Mouse (Mus musculus) heart, embryonic 12.5 days (tissue): Measurements from ENCODE around the gene Zc3h18. TPM values are rescaled to one million over a fixed set of nuclear protein-coding genes. Genes with fewer than 3 reads are reported as not detected.

Experiments
- ATAC-seq: fragments of 200-750 bp; cut with Nextera tagmentation; 2 replicates; pipeline ENCODE4 v1.8.0; 2017; ENCODE audit warnings: moderate TSS enrichment, moderate library complexity; ENCODE audit not compliant: insufficient number of reproducible peaks, low FRiP score
- H3K27ac ChIP-seq: fragments of 300-500 bp; sonication (generic); 2 replicates; pipeline ENCODE4 v1.5.1; 2016; ENCODE audit warnings: mild to moderate bottlenecking, moderate library complexity; ENCODE audit not compliant: poor library complexity, severe bottlenecking
- H3K27me3 ChIP-seq: fragments of 300-500 bp; sonication (generic); replicated peaks from 2 replicates; pipeline ENCODE4 v1.6.1; 2016; ENCODE audit warnings: mild to moderate bottlenecking, moderate library complexity
- H3K36me3 ChIP-seq: fragments of 300-500 bp; sonication (generic); 2 replicates; pipeline ENCODE4 v1.6.1; 2016; ENCODE audit warnings: mild to moderate bottlenecking, moderate library complexity
- H3K4me1 ChIP-seq: fragments of 300-500 bp; sonication (generic); replicated peaks from 2 replicates; pipeline ENCODE4 v1.6.1; 2016; ENCODE audit warnings: mild to moderate bottlenecking
- H3K4me2 ChIP-seq: fragments of 300-500 bp; sonication (generic); 2 replicates; pipeline ENCODE4 v1.6.1; 2016; ENCODE audit warnings: mild to moderate bottlenecking, moderate library complexity
- H3K4me3 ChIP-seq: fragments of 300-500 bp; sonication (generic); 2 replicates; pipeline ENCODE4 v1.5.1; 2016; ENCODE audit warnings: mild to moderate bottlenecking
- H3K9ac ChIP-seq: fragments of 300-500 bp; sonication (generic); 2 replicates; pipeline ENCODE4 v1.6.1; 2016; ENCODE audit warnings: mild to moderate bottlenecking, moderate library complexity
- H3K9me3 ChIP-seq: fragments of 300-500 bp; sonication (generic); replicated peaks from 2 replicates; pipeline ENCODE4 v1.6.1; 2016; ENCODE audit warnings: mild to moderate bottlenecking, moderate library complexity
- WGBS: fragments of 180-500 bp; shearing (Covaris S2); methylation state at CpG from one replicate; pipeline ENCODE4 v1.1.7; 2016; 5-methylcytosine and 5-hydroxymethylcytosine counted together
- polyA plus RNA-seq: library from polyadenylated mRNA; unstranded; fragments of >200 nt; fragmentation: Nextera tagmentation; extraction: Ambion mirVana; gene quantifications from 2 replicates; pipeline ENCODE4 v1.2.1, GENCODE M21; 2016

Gene Zc3h18
- 41.4 and 43.0 TPM in 2 replicates for polyA plus RNA-seq

GRCm38 (mm10) chr8:122376365-122377231 is at the start of gene Zc3h18:
Gene Zc3h18, plus strand, starts transcription at chr8:122376609.
- peak within 1 kb of the TSS; percentile 70 for H3K4me3 ChIP-seq
- ATAC-seq: peak; percentile 96
- H3K9me3 ChIP-seq: no peaks in the 10 kb centered on the region
- H3K36me3 ChIP-seq: peaks cover 19% of the 10 kb centered on the region
- H3K4me2 ChIP-seq: peak within 1 kb of the TSS; percentile 89
- peak within 1 kb of the TSS; percentile 92 for H3K9ac ChIP-seq
- 2% methylated on average over 104 of the region's 107 CpGs for WGBS
- H3K27me3 ChIP-seq: no peaks in the 10 kb centered on the region
- H3K27ac ChIP-seq: peak within 1 kb of the TSS; percentile 90
- peaks cover 25% of the 10 kb centered on the region for H3K4me1 ChIP-seq

- Histone ChIP-seq H3K4me1 (peaks cover 84% of the 10 kb centered on the region), H3K9me3 (no peaks in the 10 kb centered on the region), H3K9ac (peak overlapping the region; percentile 11; the same call in 1 of the 2 replicates), H3K4me2 (no peak overlapping the region), H3K27ac (peak overlapping the region; percentile 82), H3K4me3 (no peak overlapping the region), H3K36me3 (peaks cover 49% of the 10 kb centered on the region), H3K27me3 (no peaks in the 10 kb centered on the region)
- no peak for ATAC-seq
- WGBS: 34% methylated on average over 7 of the region's 8 CpGs
Measured at GRCm38 (mm10) chr8:122329072-122329471, 47.3 kb upstream of the Zc3h18 start.

GRCm38 (mm10) chr8:122329553-122330239 is 46.7 kb upstream of the Zc3h18 start:
- H3K9ac ChIP-seq: peak overlapping the region; percentile 53

GRCm38 (mm10) chr8:122330446-122331133 is 45.8 kb upstream of the Zc3h18 start:
- no peaks in the 10 kb centered on the region for H3K9me3 ChIP-seq
- peak overlapping the region; percentile 53 for H3K9ac ChIP-seq
- peak overlapping the region; percentile 82 for H3K27ac ChIP-seq
- ATAC-seq: peak; percentile 64
- H3K4me1 ChIP-seq: peaks cover 74% of the 10 kb centered on the region
- peaks cover 56% of the 10 kb centered on the region for H3K36me3 ChIP-seq
- H3K4me2 ChIP-seq: no peak overlapping the region
- peaks cover 8% of the 10 kb centered on the region; the same call in 1 of the 2 replicates for H3K27me3 ChIP-seq
- no peak overlapping the region for H3K4me3 ChIP-seq
- 54% methylated on average over 12 of the region's 12 CpGs for WGBS

More at GRCm38 (mm10) chr8:122329553-122330239, 46.7 kb upstream of the Zc3h18 start:
- H3K4me1 ChIP-seq: peaks cover 78% of the 10 kb centered on the region
- H3K9me3 ChIP-seq: no peaks in the 10 kb centered on the region
- peak overlapping the region; percentile 82 for H3K27ac ChIP-seq
- no peaks in the 10 kb centered on the region for H3K27me3 ChIP-seq
- peaks cover 53% of the 10 kb centered on the region for H3K36me3 ChIP-seq
- WGBS: 70% methylated on average over 22 of the region's 22 CpGs
- ATAC-seq: no peak
- no peak overlapping the region for H3K4me3 ChIP-seq
- H3K4me2 ChIP-seq: no peak overlapping the region

GRCm38 (mm10) chr8:122331134-122331523 is 45.3 kb upstream of the Zc3h18 start:
- peak; percentile 41; the same call in 1 of the 2 replicates for ATAC-seq
- Histone ChIP-seq H3K27ac (peak overlapping the region; percentile 82), H3K36me3 (peaks cover 62% of the 10 kb centered on the region), H3K9me3 (no peaks in the 10 kb centered on the region), H3K4me1 (peaks cover 74% of the 10 kb centered on the region), H3K4me3 (no peak overlapping the region), H3K4me2 (no peak overlapping the region), H3K9ac (peak overlapping the region; percentile 53), H3K27me3 (peaks cover 8% of the 10 kb centered on the region; the same call in 1 of the 2 replicates)
- WGBS: 59% methylated on average over 3 of the region's 3 CpGs

GRCm38 (mm10) chr8:122332753-122333506 is 43.5 kb upstream of the Zc3h18 start:
- ATAC-seq: 0 out of 2 replicates have a peak, but pooled peaks have one; percentile 3
- H3K27me3 ChIP-seq: peaks cover 8% of the 10 kb centered on the region; the same call in 1 of the 2 replicates
- H3K9ac ChIP-seq: no peak overlapping the region
- H3K27ac ChIP-seq: no peak overlapping the region
- H3K9me3 ChIP-seq: no peaks in the 10 kb centered on the region
- H3K4me1 ChIP-seq: peaks cover 65% of the 10 kb centered on the region
- no peak overlapping the region for H3K4me3 ChIP-seq
- H3K4me2 ChIP-seq: no peak overlapping the region
- H3K36me3 ChIP-seq: peaks cover 75% of the 10 kb centered on the region
- 70% methylated on average over 6 of the region's 6 CpGs for WGBS

- Histone ChIP-seq H3K4me2 (no peak overlapping the region), H3K27me3 (peaks cover 8% of the 10 kb centered on the region; the same call in 1 of the 2 replicates), H3K27ac (no peak overlapping the region), H3K4me1 (peaks cover 59% of the 10 kb centered on the region), H3K9me3 (no peaks in the 10 kb centered on the region), H3K4me3 (no peak overlapping the region), H3K9ac (no peak overlapping the region), H3K36me3 (peaks cover 77% of the 10 kb centered on the region)
- WGBS: 92% methylated on average over 7 of the region's 7 CpGs
- ATAC-seq: no peak
Measured at GRCm38 (mm10) chr8:122333531-122333930, 42.9 kb upstream of the Zc3h18 start.

GRCm38 (mm10) chr8:122334791-122335490 is 41.5 kb upstream of the Zc3h18 start:
- Histone ChIP-seq H3K4me2 (no peak overlapping the region), H3K27me3 (peaks cover 8% of the 10 kb centered on the region; the same call in 1 of the 2 replicates), H3K27ac (no peak overlapping the region), H3K9ac (no peak overlapping the region), H3K9me3 (no peaks in the 10 kb centered on the region), H3K4me3 (no peak overlapping the region), H3K36me3 (peaks cover 84% of the 10 kb centered on the region), H3K4me1 (peaks cover 45% of the 10 kb centered on the region)
- 86% methylated on average over 13 of the region's 13 CpGs for WGBS
- ATAC-seq: no peak

GRCm38 (mm10) chr8:122335638-122336250 is 40.7 kb upstream of the Zc3h18 start:
- H3K4me2 ChIP-seq: peak overlapping the region; percentile 68
- peak overlapping the region; percentile 45; the same call in 1 of the 2 replicates for H3K9ac ChIP-seq
- peaks cover 37% of the 10 kb centered on the region for H3K4me1 ChIP-seq
- no peak overlapping the region for H3K27ac ChIP-seq
- no peaks in the 10 kb centered on the region for H3K9me3 ChIP-seq
- WGBS: 42% methylated on average over 57 of the region's 57 CpGs
- ATAC-seq: 0 out of 2 replicates have a peak, but pooled peaks have one; percentile 0
- H3K4me3 ChIP-seq: peak overlapping the region; percentile 38
- H3K27me3 ChIP-seq: peaks cover 8% of the 10 kb centered on the region; the same call in 1 of the 2 replicates
- H3K36me3 ChIP-seq: peaks cover 85% of the 10 kb centered on the region
